8 mouse cellular contexts compared by ENCODE assay signal in genomic region chr4:141536291-141537225, GRCm38 (mm10). TPM values are rescaled to one million over a fixed set of nuclear protein-coding genes. Genes with fewer than 3 reads are reported as not detected.
DNase-seq lines count a peak whose midpoint lies in the region; ATAC-seq and TF ChIP-seq lines count a peak whose summit lies in the region.

No protein-coding gene starts in this region.

- H3K9ac ChIP-seq in limb, embryonic 13.5 days, result peak overlapping the region; percentile 96
- H3K9ac ChIP-seq in midbrain, embryonic 15.5 days, result peak overlapping the region; percentile 89

- H3K9me3 ChIP-seq in limb, embryonic 13.5 days, result no peaks in the 10 kb centered on the region
- H3K9me3 ChIP-seq in midbrain, embryonic 15.5 days, result no peaks in the 10 kb centered on the region

- no peaks in the 10 kb centered on the region for H3K27me3 ChIP-seq in kidney, adult 2 months (replicated peaks; ENCODE audit: control insufficient read depth, insufficient read depth, low read length)
- H3K27me3 ChIP-seq in limb, embryonic 13.5 days, result no peaks in the 10 kb centered on the region
- no peaks in the 10 kb centered on the region for H3K27me3 ChIP-seq in midbrain, embryonic 15.5 days (replicated peaks)

- H3K27ac ChIP-seq in kidney, adult 2 months (ENCODE audit: insufficient read depth, low read depth, low read length), result peak overlapping the region; percentile 5
- peak overlapping the region; percentile 76 for H3K27ac ChIP-seq in limb, embryonic 13.5 days
- peak overlapping the region; percentile 95 for H3K27ac ChIP-seq in midbrain, embryonic 15.5 days

- peak; percentile 22 to 52 for DNase-seq in urinary bladder, adult 18-20 months (ENCODE audit: low spot score in 2 of 2)
- no peak for DNase-seq in urinary bladder, postnatal 10 days (ENCODE audit: low spot score)
- peak; percentile 87 for DNase-seq in embryo, embryonic 9.5 days (ENCODE audit: extremely low spot score)
- peak; percentile 75 for DNase-seq in kidney, adult 2 months
- DNase-seq in spleen, postnatal 36 days (ENCODE audit: low spot score in 2 of 2), result peak; percentile 38 to 42

- TF ChIP-seq CTCF in kidney, adult 2 months (conservative IDR thresholded peaks at IDR 0.05; ENCODE audit: insufficient read depth, insufficient read length, low read depth, low read length), result no peak

- H3K4me2 ChIP-seq in limb, embryonic 13.5 days (replicated peaks), result peak overlapping the region; percentile 97
- H3K4me2 ChIP-seq in midbrain, embryonic 15.5 days, result peak overlapping the region; percentile 79

- no peaks in the 10 kb centered on the region for H3K36me3 ChIP-seq in kidney, adult 2 months (ENCODE audit: control insufficient read depth, insufficient read depth, low read length)
- H3K36me3 ChIP-seq in limb, embryonic 13.5 days, result no peaks in the 10 kb centered on the region
- no peaks in the 10 kb centered on the region for H3K36me3 ChIP-seq in midbrain, embryonic 15.5 days (replicated peaks)

- peak; percentile 6 for ATAC-seq in granulocyte monocyte progenitor cell, adult 5-6 weeks (replicated peaks; ENCODE audit: poor library complexity, severe bottlenecking)
- ATAC-seq in limb, embryonic 13.5 days (ENCODE audit: low FRiP score, low read depth), result peak; percentile 46
- peak; percentile 51 for ATAC-seq in midbrain, embryonic 15.5 days (replicated peaks)

- WGBS in kidney, adult 2 months, result under 1% methylated on average over 61 of the region's 61 CpGs
- WGBS in limb, embryonic 13.5 days, result under 1% methylated on average over 61 of the region's 61 CpGs
- WGBS in midbrain, embryonic 15.5 days, result under 1% methylated on average over 61 of the region's 61 CpGs

- peaks cover 5% of the 10 kb centered on the region; the same call in 1 of the 2 replicates for H3K4me1 ChIP-seq in kidney, adult 2 months (ENCODE audit: control insufficient read depth, insufficient read depth, low read length)
- peaks cover 31% of the 10 kb centered on the region for H3K4me1 ChIP-seq in limb, embryonic 13.5 days
- H3K4me1 ChIP-seq in midbrain, embryonic 15.5 days, result peaks cover 30% of the 10 kb centered on the region

- peak overlapping the region; percentile 83 for H3K4me3 ChIP-seq in kidney, adult 2 months (ENCODE audit: insufficient read depth, low read depth, low read length)
- peak overlapping the region; percentile 89 for H3K4me3 ChIP-seq in limb, embryonic 13.5 days
- H3K4me3 ChIP-seq in midbrain, embryonic 15.5 days, result peak overlapping the region; percentile 86

- no peak for TF ChIP-seq POLR2A in kidney, adult 2 months (IDR thresholded peaks at IDR 0.05; ENCODE audit: low read depth, low read length)

RNA-seq across cellular contexts. Expression of gene Spen, which starts 1.8 kb away (rescaled TPM):
- total RNA-seq in granulocyte monocyte progenitor cell, adult 5-6 weeks (2014; fragmentation: Nextera tagmentation), result 37.8 TPM in 2 replicates
- 21.4 and 25.5 TPM in 2 replicates for total RNA-seq in granulocyte monocyte progenitor cell, adult 5-6 weeks (2017)
- polyA plus RNA-seq in kidney, adult 2 months (2012; rRNA removed), result 15.9 and 19.6 TPM in 2 replicates
- 10.8 and 11.5 TPM in 2 replicates for polyA plus RNA-seq in limb, embryonic 13.5 days (2015; fragmentation: Nextera tagmentation; extraction: Ambion mirVana)
- polyA plus RNA-seq in midbrain, embryonic 15.5 days (2015; fragmentation: Nextera tagmentation; extraction: Ambion mirVana), result 19.4 and 20.0 TPM in 2 replicates

Comparison
In these comparisons a context has a peak if more than half of its experiments do, and no peak if none do; other contexts are left out.
1. H3K27ac ChIP-seq: peak in every context shown above with its lines; median percentile 95 in midbrain, embryonic 15.5 days; 76 in limb, embryonic 13.5 days; 5 in kidney, adult 2 months.